Mouse (Mus musculus): ENCODE measurements at regions not wholly inside any gene's neighbourhood (a gene's known extent, or its start where the extent isn't known, plus 50 kb on each side); places are given as distances from the start of the nearest gene placed in this dataset.
A peak's percentile ranks its signal among the peaks of the same experiment; 100 is the strongest.
"Not testable (repeated sequence)": the region's sequence is repeated elsewhere in the genome, so short reads cannot be mapped to it uniquely, and the experiment has no call there.

- Histone ChIP-seq H3K36me3 (no peaks in the 10 kb centered on the region), H3K9me3 (no peaks in the 10 kb centered on the region), H3K27ac (no peak overlapping the region), H3K4me1 (replicated peaks) (no peaks in the 10 kb centered on the region), H3K4me3 (no peak overlapping the region), H3K27me3 (ENCODE audit: insufficient read depth, poor library complexity, severe bottlenecking) (no peaks in the 10 kb centered on the region)
- 81% methylated on average over 1 of the region's 1 CpGs for whole genome bisulfite sequencing
- DNase-seq (ENCODE audit: low spot score) = no peak
These were observed 158.3 kb downstream of the Zfp619 start for GRCm38 (mm10) chr7:39675847-39676238.

- no peak for DNase-seq (ENCODE audit: low spot score)
- Histone ChIP-seq H3K4me1 (replicated peaks) (no peaks in the 10 kb centered on the region), H3K27me3 (ENCODE audit: insufficient read depth, poor library complexity, severe bottlenecking) (no peaks in the 10 kb centered on the region), H3K27ac (no peak overlapping the region), H3K9me3 (no peaks in the 10 kb centered on the region), H3K4me3 (no peak overlapping the region), H3K36me3 (no peaks in the 10 kb centered on the region)
- WGBS = 57% methylated on average over 2 of the region's 2 CpGs
These were observed 162.8 kb downstream of the Zfp619 start for GRCm38 (mm10) chr7:39680411-39680810.

DNA sequence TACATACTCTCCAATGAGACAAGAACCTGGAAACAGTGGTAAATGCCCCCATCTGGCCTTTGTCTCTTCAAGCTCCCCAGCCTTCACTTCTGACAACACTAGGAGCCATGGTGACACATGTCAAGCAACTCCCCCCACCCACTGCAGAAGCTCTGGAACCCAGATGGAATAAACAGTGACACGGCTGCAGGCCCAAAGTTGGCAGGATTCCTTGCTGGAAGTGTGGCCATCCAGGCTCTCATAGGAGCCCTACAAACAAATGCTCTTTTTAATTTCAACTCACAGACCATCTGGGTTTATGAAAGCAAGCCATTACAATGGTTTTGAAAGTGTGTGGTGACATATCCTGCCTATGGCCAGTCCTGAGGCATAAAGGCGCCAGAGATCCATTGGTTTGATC, 179.0 kb downstream of the Zfp619 start:
- Histone ChIP-seq H3K27ac (no peak overlapping the region), H3K9me3 (no peaks in the 10 kb centered on the region), H3K27me3 (ENCODE audit: insufficient read depth, poor library complexity, severe bottlenecking) (no peaks in the 10 kb centered on the region), H3K36me3 (no peaks in the 10 kb centered on the region), H3K4me1 (replicated peaks) (no peaks in the 10 kb centered on the region), H3K4me3 (no peak overlapping the region)
- WGBS = 86% methylated on average over 2 of the region's 2 CpGs
- no peak for DNase-seq (ENCODE audit: low spot score)

- WGBS = 70% methylated on average over 2 of the region's 2 CpGs
- Histone ChIP-seq H3K36me3 (no peaks in the 10 kb centered on the region), H3K9me3 (no peaks in the 10 kb centered on the region), H3K27ac (no peak overlapping the region), H3K27me3 (ENCODE audit: insufficient read depth, poor library complexity, severe bottlenecking) (no peaks in the 10 kb centered on the region), H3K4me3 (no peak overlapping the region), H3K4me1 (replicated peaks) (peaks cover 21% of the 10 kb centered on the region)
- no peak for DNase-seq (ENCODE audit: low spot score)
These were observed 183.9 kb downstream of the Zfp619 start for GRCm38 (mm10) chr7:39701506-39701905.

GRCm38 (mm10) chr7:39705118-39706095, 187.8 kb downstream of the Zfp619 start:
- H3K36me3 ChIP-seq = no peaks in the 10 kb centered on the region
- no peaks in the 10 kb centered on the region for H3K9me3 ChIP-seq
- DNase-seq (ENCODE audit: low spot score) = peak; percentile 31
- peaks cover 22% of the 10 kb centered on the region for H3K4me1 ChIP-seq (replicated peaks)
- H3K27me3 ChIP-seq (ENCODE audit: insufficient read depth, poor library complexity, severe bottlenecking) = no peaks in the 10 kb centered on the region
- WGBS = 24% methylated on average over 5 of the region's 5 CpGs
- no peak overlapping the region for H3K4me3 ChIP-seq
- peak overlapping the region; percentile 77 for H3K27ac ChIP-seq

- 75% methylated on average over 2 of the region's 2 CpGs for WGBS
- Histone ChIP-seq H3K27ac (peak overlapping the region; percentile 77), H3K9me3 (no peaks in the 10 kb centered on the region), H3K27me3 (ENCODE audit: insufficient read depth, poor library complexity, severe bottlenecking) (no peaks in the 10 kb centered on the region), H3K4me1 (replicated peaks) (peaks cover 22% of the 10 kb centered on the region), H3K36me3 (no peaks in the 10 kb centered on the region), H3K4me3 (no peak overlapping the region)
- no peak for DNase-seq (ENCODE audit: low spot score)
These were observed 189.0 kb downstream of the Zfp619 start for GRCm38 (mm10) chr7:39706606-39707005.

- Histone ChIP-seq H3K27ac (peak overlapping the region; percentile 56; the same call in 1 of the 2 replicates), H3K9me3 (no peaks in the 10 kb centered on the region), H3K27me3 (ENCODE audit: insufficient read depth, poor library complexity, severe bottlenecking) (no peaks in the 10 kb centered on the region), H3K36me3 (no peaks in the 10 kb centered on the region), H3K4me3 (no peak overlapping the region), H3K4me1 (replicated peaks) (0 out of 2 replicates have a peak, but pooled peaks cover 9% of the 10 kb centered on the region)
- WGBS = 18% methylated on average over 11 of the region's 11 CpGs
- DNase-seq (ENCODE audit: low spot score) = no peak
These were observed 199.0 kb downstream of the Zfp619 start for GRCm38 (mm10) chr7:39716340-39717150.

- H3K4me1 ChIP-seq (replicated peaks) = peaks cover 29% of the 10 kb centered on the region
- no peak overlapping the region for H3K4me3 ChIP-seq
- peak; percentile 26 for DNase-seq (ENCODE audit: low spot score)
- H3K27me3 ChIP-seq (ENCODE audit: insufficient read depth, poor library complexity, severe bottlenecking) = peaks cover 52% of the 10 kb centered on the region
- no peaks in the 10 kb centered on the region for H3K9me3 ChIP-seq
- 30% methylated on average over 12 of the region's 12 CpGs for WGBS
- no peak overlapping the region for H3K27ac ChIP-seq
- H3K36me3 ChIP-seq = no peaks in the 10 kb centered on the region
These were observed 210.5 kb downstream of the Zfp619 start for GRCm38 (mm10) chr7:39727935-39728557.

DNA sequence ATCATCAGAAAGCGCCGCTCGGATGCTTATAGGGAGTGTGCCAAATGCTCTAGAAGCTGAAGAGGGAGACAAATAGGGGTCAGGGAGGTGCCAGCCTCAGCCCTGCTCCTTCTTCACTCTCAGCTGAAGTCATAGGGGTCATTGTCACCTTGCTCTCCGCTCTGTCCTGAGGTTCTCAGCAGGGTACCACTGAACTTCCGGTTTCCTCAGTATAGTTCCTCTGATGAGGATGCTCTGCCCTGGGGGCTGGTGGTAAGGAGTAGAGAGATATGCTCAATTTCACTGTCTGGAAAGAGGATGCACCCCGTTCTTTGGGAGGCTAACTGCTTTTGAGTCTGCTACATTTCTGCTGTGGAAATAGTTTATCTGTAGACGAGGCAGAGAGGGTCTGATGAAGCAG, 211.4 kb downstream of the Zfp619 start:
- Histone ChIP-seq H3K27me3 (ENCODE audit: insufficient read depth, poor library complexity, severe bottlenecking) (peaks cover 52% of the 10 kb centered on the region), H3K9me3 (no peaks in the 10 kb centered on the region), H3K4me3 (no peak overlapping the region), H3K36me3 (no peaks in the 10 kb centered on the region), H3K4me1 (replicated peaks) (peaks cover 29% of the 10 kb centered on the region), H3K27ac (no peak overlapping the region)
- no peak for DNase-seq (ENCODE audit: low spot score)
- WGBS = 57% methylated on average over 7 of the region's 7 CpGs

DNA sequence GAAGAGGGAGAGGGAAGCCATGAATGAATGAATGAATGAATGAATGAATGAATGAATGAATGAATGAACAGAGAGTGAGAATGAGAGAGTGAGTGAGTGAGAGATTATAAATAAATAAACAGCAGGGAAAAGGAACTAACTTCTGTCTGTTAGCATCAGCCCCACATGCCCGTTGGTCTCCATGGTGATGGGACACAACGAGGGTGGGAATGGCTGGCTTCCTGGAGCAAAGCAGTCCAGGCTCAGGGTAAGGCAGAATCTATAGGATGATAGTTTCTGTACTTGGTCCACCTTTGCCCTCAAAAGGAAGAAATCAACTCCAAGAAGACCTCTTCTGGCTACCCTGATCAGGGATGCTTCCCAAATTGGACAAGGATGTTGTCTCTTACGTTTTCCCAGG, 212.2 kb downstream of the Zfp619 start:
- 55% methylated on average over 3 of the region's 3 CpGs for WGBS
- H3K9me3 ChIP-seq = no peaks in the 10 kb centered on the region
- no peak overlapping the region for H3K4me3 ChIP-seq
- DNase-seq (ENCODE audit: low spot score) = peak; percentile 31
- peaks cover 29% of the 10 kb centered on the region for H3K4me1 ChIP-seq (replicated peaks)
- H3K27me3 ChIP-seq (ENCODE audit: insufficient read depth, poor library complexity, severe bottlenecking) = peaks cover 48% of the 10 kb centered on the region
- H3K27ac ChIP-seq = no peak overlapping the region
- no peaks in the 10 kb centered on the region for H3K36me3 ChIP-seq

DNA sequence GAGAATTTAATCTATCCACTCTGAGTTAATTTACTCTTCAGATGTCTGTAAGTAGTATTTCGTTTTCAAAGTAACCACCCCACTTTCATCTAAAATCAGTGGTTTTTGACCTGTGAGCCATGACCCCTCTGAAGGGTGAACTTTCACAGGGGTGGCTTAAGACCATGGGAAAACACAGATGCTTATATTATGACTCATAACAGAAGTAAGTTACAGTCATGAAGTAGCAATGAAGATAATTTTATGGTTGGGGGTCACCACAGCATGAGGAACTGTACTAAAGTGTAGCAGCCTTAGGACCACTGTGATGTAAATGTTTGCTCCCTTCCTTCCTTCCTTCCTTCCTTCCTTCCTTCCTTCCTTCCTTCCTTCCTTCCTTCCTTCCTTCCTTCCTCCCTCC, 215.2 kb downstream of the Zfp619 start:
- Histone ChIP-seq H3K27ac (no peak overlapping the region), H3K27me3 (ENCODE audit: insufficient read depth, poor library complexity, severe bottlenecking) (peaks cover 20% of the 10 kb centered on the region), H3K4me3 (no peak overlapping the region), H3K36me3 (no peaks in the 10 kb centered on the region), H3K9me3 (no peaks in the 10 kb centered on the region), H3K4me1 (replicated peaks) (peaks cover 22% of the 10 kb centered on the region)
- no peak for DNase-seq (ENCODE audit: low spot score)
- WGBS = 74% methylated on average over 1 of the region's 1 CpGs

DNA sequence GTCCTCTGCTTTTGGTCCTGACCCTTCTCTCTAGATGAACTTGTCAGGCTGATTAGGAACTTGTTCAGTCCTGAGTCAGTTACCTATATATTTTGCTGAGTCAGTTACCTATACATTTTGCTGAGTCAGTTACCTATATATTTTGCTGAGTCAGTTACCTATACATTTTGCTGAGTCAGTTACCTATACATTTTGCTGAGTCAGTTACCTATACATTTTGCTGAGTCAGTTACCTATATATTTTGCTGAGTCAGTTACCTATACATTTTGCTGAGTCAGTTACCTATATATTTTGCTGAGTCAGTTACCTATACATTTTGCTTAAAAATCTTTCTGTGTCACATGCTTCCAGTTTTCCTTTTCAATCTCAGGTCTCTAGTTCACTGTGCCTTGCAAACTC, 230.8 kb downstream of the Zfp619 start:
- not testable (repeated sequence) for H3K27ac ChIP-seq; DNase-seq (ENCODE audit: low spot score)

More for the DNA sequence above, 230.8 kb downstream of the Zfp619 start:
- H3K4me3 ChIP-seq; H3K27me3 ChIP-seq (ENCODE audit: insufficient read depth, poor library complexity, severe bottlenecking); H3K9me3 ChIP-seq; H3K36me3 ChIP-seq; H3K4me1 ChIP-seq (replicated peaks): not testable (repeated sequence)

Data from hindbrain, embryonic 10.5 days (tissue).